Mouse (Mus musculus) forebrain, embryonic 11.5 days (tissue): ENCODE results near the gene Sgms1. TPM values are rescaled to one million over a fixed set of nuclear protein-coding genes. Genes with fewer than 3 reads are reported as not detected.

Source experiments
- ATAC-seq: fragments of 200-750 bp; cut with Nextera tagmentation; replicated peaks from 2 replicates; pipeline ENCODE4 v1.8.0; 2017; ENCODE audit warnings: moderate TSS enrichment; ENCODE audit not compliant: low FRiP score
- DNase-seq: peaks from one replicate; pipeline ENCODE4 v3.0.0-alpha.2; 2017; ENCODE audit warnings: low spot score
- H3K27ac ChIP-seq: fragments of 300-500 bp; sonication (generic); 2 replicates; pipeline ENCODE4 v1.5.1; 2014; ENCODE audit warnings: low read depth, low read length
- H3K27me3 ChIP-seq: fragments of 300-500 bp; sonication (generic); 2 replicates; pipeline ENCODE4 v1.6.1; 2014; ENCODE audit warnings: mild to moderate bottlenecking, low read length, mixed read lengths; ENCODE audit not compliant: control insufficient read depth, insufficient read depth
- H3K36me3 ChIP-seq: fragments of 300-500 bp; sonication (generic); 2 replicates; pipeline ENCODE4 v1.6.1; 2014; ENCODE audit warnings: mild to moderate bottlenecking, low read length, moderate library complexity, mixed read lengths; ENCODE audit not compliant: control insufficient read depth, insufficient read depth
- H3K4me1 ChIP-seq: fragments of 300-500 bp; sonication (generic); replicated peaks from 2 replicates; pipeline ENCODE4 v1.6.1; 2014; ENCODE audit warnings: low read length, mixed read lengths; ENCODE audit not compliant: control insufficient read depth, insufficient read depth
- H3K4me2 ChIP-seq: fragments of 300-500 bp; sonication (generic); 2 replicates; pipeline ENCODE4 v1.6.1; 2014; ENCODE audit warnings: low read depth, mild to moderate bottlenecking, low read length, moderate library complexity, mixed read lengths; ENCODE audit not compliant: severe bottlenecking
- H3K4me3 ChIP-seq: fragments of 300-500 bp; sonication (generic); 2 replicates; pipeline ENCODE4 v1.5.1; 2014; ENCODE audit warnings: low read depth, low read length
- H3K9ac ChIP-seq: fragments of 300-500 bp; sonication (generic); 2 replicates; pipeline ENCODE4 v1.6.1; 2014; ENCODE audit warnings: low read length
- H3K9me3 ChIP-seq: fragments of 300-500 bp; sonication (generic); 2 replicates; pipeline ENCODE4 v1.6.1; 2016; ENCODE audit warnings: low read length, mixed read lengths; ENCODE audit not compliant: control insufficient read depth
- WGBS: fragments of 180-500 bp; shearing (Covaris S2); extraction: QIAGEN DNeasy Blood & Tissue Kit; methylation state at CpG from one replicate; pipeline ENCODE4 v1.1.7; 2014; 5-methylcytosine and 5-hydroxymethylcytosine counted together
- polyA plus RNA-seq: library from polyadenylated mRNA; unstranded; fragments of >200 nt; fragmentation: Nextera tagmentation; extraction: Ambion mirVana; gene quantifications from 2 replicates; pipeline ENCODE4 v1.2.1, GENCODE M21; 2014

Sgms1 gene
- polyA plus RNA-seq, 1 experiment from 2014 or later: 17.8 TPM

DNA sequence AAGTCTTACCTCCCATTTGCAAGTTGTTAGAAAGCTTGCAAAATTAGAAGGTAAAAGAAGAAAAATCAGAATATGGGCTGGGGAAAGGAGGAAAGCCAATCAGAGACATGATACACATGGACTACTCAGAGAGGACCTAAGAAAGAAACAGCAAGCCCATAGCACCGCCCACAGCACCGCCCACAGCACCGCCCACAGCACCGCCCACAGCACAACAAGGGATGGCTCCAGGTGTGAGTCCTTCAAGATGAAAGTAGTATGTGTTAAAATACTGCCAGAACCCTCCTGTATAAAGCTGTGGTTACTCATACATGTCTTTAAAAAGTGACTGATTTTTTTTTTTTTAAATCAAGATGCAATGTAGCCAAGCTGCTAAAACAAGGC lies 44.8 kb downstream of the Sgms1 start:
- ATAC-seq: 0 out of 2 replicates have a peak, but pooled peaks have one; percentile 43
- H3K9me3 ChIP-seq: no peaks in the 10 kb centered on the region
- H3K27ac ChIP-seq: no peak overlapping the region
- peaks cover 10% of the 10 kb centered on the region for H3K4me1 ChIP-seq
- WGBS: 3% methylated on average over 4 of the region's 4 CpGs
- no peak for DNase-seq
- H3K4me2 ChIP-seq: peak overlapping the region; percentile 46; the same call in 1 of the 2 replicates
- H3K36me3 ChIP-seq: no peaks in the 10 kb centered on the region
- no peak overlapping the region for H3K4me3 ChIP-seq
- no peaks in the 10 kb centered on the region for H3K27me3 ChIP-seq
- no peak overlapping the region for H3K9ac ChIP-seq

DNA sequence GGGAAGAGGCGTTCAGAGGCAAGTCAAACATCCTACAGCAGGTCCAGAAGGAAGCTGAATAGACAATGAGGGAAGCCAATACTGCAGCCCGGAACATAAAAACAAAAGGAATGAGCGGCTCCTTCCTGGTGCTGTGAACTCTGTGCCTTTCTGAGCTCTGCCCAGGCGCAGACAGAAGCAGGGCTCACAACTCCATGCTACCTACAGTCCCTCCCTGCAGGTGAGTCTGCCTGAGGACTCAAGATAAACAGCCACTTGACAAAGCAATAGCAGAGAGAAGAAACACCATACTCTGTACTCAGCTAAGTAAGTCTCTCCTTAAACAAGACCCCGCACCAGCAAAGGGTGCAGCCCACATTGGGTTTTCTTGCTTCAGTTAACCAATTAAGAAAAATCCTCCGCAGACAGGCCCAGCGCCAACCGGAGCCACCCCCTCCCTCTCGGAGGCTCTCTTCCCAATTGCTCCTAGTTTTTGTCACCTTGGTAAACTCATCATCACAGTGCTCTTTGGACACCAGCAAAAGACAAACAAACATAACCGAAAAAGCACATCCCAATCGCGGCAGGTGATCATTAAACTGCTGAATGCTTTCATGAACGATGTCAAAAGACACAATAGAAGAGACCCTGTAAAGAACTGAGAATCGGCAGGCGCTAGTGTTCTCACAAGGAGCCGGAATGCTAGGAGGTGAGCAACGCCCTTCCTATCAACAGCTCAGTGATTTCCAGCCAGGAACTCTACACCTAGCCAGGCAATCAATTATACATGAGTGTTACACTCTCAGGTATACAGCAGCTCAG lies 45.4 kb downstream of the Sgms1 start:
- Histone ChIP-seq H3K9ac (peak overlapping the region; percentile 12; the same call in 1 of the 2 replicates), H3K27me3 (no peaks in the 10 kb centered on the region), H3K27ac (peak overlapping the region; percentile 6; the same call in 1 of the 2 replicates), H3K9me3 (no peaks in the 10 kb centered on the region), H3K36me3 (no peaks in the 10 kb centered on the region), H3K4me3 (peak overlapping the region; percentile 12; the same call in 1 of the 2 replicates), H3K4me1 (peaks cover 10% of the 10 kb centered on the region), H3K4me2 (peak overlapping the region; percentile 46)
- DNase-seq (no peak), ATAC-seq (peak; percentile 53)
- 2% methylated on average over 17 of the region's 17 CpGs for WGBS

DNA sequence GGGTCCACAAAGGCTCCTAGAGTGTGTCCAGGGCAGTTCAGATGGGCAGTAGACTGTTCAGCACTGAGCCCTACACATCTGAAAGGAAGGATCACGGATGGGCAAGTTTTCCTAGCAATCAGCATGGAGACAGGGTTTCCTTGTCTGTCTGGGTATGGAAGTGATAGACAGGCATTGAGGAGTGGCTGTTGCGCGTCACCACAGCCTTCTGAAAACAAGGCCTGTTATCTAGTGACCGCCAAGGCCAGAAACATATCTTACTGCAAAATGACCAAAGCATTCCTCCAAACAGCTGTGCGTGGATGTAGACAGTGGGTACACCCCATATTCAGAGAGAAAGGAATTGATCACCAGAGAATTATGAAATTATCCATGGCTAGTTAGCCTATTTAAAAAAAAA lies 47.1 kb downstream of the Sgms1 start:
- Histone ChIP-seq H3K36me3 (no peaks in the 10 kb centered on the region), H3K27ac (no peak overlapping the region), H3K4me2 (no peak overlapping the region), H3K27me3 (no peaks in the 10 kb centered on the region), H3K9ac (no peak overlapping the region), H3K4me3 (no peak overlapping the region), H3K9me3 (no peaks in the 10 kb centered on the region), H3K4me1 (peaks cover 10% of the 10 kb centered on the region)
- DNase-seq (no peak), ATAC-seq (no peak)
- 66% methylated on average over 5 of the region's 5 CpGs for whole genome bisulfite sequencing

DNA sequence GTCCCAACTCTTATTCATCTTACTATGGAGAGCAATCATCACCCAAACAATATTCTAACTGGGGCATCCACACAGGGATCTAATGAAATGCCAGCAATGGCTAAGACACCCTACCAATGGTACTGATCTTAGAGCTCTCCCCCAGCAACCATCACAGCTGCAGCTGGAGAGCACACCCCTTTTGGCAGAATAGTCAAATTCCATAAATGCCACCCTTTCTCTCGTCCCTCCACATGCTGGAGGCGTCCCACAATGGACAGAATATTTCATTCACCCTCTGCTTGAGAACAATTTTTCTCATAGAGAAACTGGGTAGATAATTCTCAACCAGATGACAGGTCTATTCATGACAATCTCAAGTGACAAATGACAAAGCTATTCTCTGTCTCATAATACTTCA lies 48.4 kb downstream of the Sgms1 start:
- Histone ChIP-seq H3K4me2 (no peak overlapping the region), H3K9ac (no peak overlapping the region), H3K27me3 (no peaks in the 10 kb centered on the region), H3K9me3 (no peaks in the 10 kb centered on the region), H3K4me1 (peaks cover 10% of the 10 kb centered on the region), H3K36me3 (no peaks in the 10 kb centered on the region), H3K27ac (no peak overlapping the region), H3K4me3 (no peak overlapping the region)
- no peak for DNase-seq
- no peak for ATAC-seq
- 53% methylated on average over 2 of the region's 2 CpGs for WGBS

DNA sequence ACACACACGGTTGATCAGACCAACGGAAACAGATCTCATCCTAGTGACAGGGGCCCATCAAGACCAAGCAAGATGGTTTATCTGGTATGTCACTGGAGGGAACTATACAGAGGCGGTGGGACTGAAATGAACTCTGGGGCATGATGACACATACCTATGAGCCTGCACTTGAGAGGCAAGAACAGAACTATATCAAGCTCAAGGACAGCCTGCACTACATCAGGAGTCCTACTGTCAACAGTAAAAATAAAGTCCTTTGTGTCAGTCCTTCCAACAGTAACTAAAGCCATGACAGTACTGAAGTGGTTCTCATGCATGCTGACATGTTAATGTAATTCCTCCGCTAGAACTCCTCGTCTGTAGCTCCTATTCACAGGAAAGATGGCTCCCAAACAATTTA lies 49.3 kb downstream of the Sgms1 start:
- Histone ChIP-seq H3K36me3 (no peaks in the 10 kb centered on the region), H3K27ac (no peak overlapping the region), H3K4me2 (no peak overlapping the region), H3K27me3 (no peaks in the 10 kb centered on the region), H3K9me3 (no peaks in the 10 kb centered on the region), H3K4me1 (peaks cover 10% of the 10 kb centered on the region), H3K4me3 (no peak overlapping the region), H3K9ac (no peak overlapping the region)
- ATAC-seq: no peak
- DNase-seq: no peak
- WGBS: 96% methylated on average over 5 of the region's 5 CpGs

DNA sequence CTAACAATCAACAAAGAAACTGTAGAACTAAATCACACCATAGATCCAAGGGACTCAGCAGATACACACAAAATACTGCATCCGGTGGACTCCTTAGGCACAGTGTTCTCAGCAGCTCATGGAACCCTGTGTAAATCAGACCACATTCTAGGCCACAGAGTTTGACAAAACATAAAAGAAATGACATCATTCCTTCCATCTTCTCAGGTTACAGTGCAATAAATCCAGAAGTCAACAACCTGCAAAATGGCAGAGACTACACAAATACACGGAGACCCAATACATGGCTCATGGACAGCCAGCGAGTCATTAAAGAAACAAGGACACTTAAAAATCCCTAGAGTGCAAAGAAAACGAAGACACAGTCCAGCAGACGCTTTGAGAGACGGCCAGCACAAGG lies 51.8 kb downstream of the Sgms1 start:
- WGBS: 65% methylated on average over 6 of the region's 6 CpGs
- Histone ChIP-seq H3K4me3 (no peak overlapping the region), H3K27me3 (no peaks in the 10 kb centered on the region), H3K9ac (no peak overlapping the region), H3K27ac (no peak overlapping the region), H3K4me2 (no peak overlapping the region), H3K9me3 (no peaks in the 10 kb centered on the region), H3K36me3 (no peaks in the 10 kb centered on the region), H3K4me1 (peaks cover 3% of the 10 kb centered on the region; the same call in 1 of the 2 replicates)
- ATAC-seq: no peak
- DNase-seq: no peak

DNA sequence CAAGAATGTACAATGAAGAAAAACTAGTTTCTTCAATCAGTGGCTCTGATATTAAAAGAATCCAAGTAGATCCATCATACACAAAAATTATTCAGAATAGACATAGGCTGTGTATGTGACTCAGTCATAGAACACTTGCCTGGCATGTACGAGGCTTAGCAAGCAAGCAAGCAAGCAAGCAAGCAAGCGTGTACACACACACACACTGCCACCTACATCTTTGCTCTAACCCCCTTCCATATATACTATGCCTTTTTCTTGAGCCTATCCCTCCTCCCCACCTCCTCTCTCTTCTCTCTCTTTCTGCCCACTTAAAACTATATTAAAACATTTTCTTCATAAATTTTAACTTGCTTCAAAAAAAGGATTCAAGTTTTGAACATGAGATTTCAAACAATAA lies 54.8 kb downstream of the Sgms1 start:
- H3K9ac ChIP-seq: no peak overlapping the region
- no peak for ATAC-seq
- H3K4me1 ChIP-seq: no peaks in the 10 kb centered on the region
- H3K36me3 ChIP-seq: no peaks in the 10 kb centered on the region
- H3K4me3 ChIP-seq: no peak overlapping the region
- 100% methylated on average over 2 of the region's 2 CpGs for WGBS
- no peaks in the 10 kb centered on the region for H3K27me3 ChIP-seq
- H3K9me3 ChIP-seq: no peaks in the 10 kb centered on the region
- H3K27ac ChIP-seq: no peak overlapping the region
- H3K4me2 ChIP-seq: no peak overlapping the region
- no peak for DNase-seq

DNA sequence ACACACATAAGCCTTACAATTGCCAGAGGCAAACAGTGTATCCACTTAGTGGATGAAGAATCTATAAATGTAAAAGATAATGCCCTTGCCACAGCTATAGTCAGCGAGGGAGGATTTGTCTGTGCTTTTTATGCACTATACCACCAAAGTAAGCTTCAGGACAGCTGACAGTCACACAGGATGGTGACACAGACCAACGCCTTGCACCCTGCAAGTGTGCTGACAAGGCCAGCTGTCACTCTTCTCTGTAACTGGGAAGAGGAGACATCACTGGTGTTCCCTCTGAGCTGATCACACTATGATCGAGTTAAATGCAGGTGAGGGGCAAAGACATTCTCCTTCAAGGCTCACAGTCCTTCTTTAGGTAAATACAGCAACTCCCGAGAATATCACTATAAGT lies 56.0 kb downstream of the Sgms1 start:
- ATAC-seq (no peak), DNase-seq (no peak)
- H3K4me2 ChIP-seq: no peak overlapping the region
- H3K9me3 ChIP-seq: no peaks in the 10 kb centered on the region
- no peaks in the 10 kb centered on the region for H3K27me3 ChIP-seq
- no peaks in the 10 kb centered on the region for H3K36me3 ChIP-seq
- H3K9ac ChIP-seq: no peak overlapping the region
- H3K27ac ChIP-seq: no peak overlapping the region
- 83% methylated on average over 4 of the region's 4 CpGs for WGBS
- no peaks in the 10 kb centered on the region for H3K4me1 ChIP-seq
- H3K4me3 ChIP-seq: no peak overlapping the region
